Comparison of ENCODE assay signal across 7 mouse cellular contexts in genomic region chr16:32939716-32940115, GRCm38 (mm10). TPM values are rescaled to one million over a fixed set of nuclear protein-coding genes. Genes with fewer than 3 reads are reported as not detected.
DNase-seq lines count a peak whose midpoint lies in the region; ATAC-seq and TF ChIP-seq lines count a peak whose summit lies in the region.
"Not testable (repeated sequence)": the region's sequence is repeated elsewhere in the genome, so short reads cannot be mapped to it uniquely, and the experiment has no call there.

No protein-coding gene starts in this region.

- ATAC-seq in heart, embryonic 13.5 days (ENCODE audit: extremely low read depth, insufficient number of reproducible peaks, low FRiP score, low TSS enrichment); intestine, embryonic 14.5 days (replicated peaks; ENCODE audit: low FRiP score, low TSS enrichment, low read depth): not testable (repeated sequence)

- peak overlapping the region; percentile 71 for H3K27ac ChIP-seq in gastrocnemius, adult 2 months
- not testable (repeated sequence) for H3K27ac ChIP-seq in heart, embryonic 13.5 days (replicated peaks); intestine, embryonic 14.5 days (ENCODE audit: low read depth)

- intact Hi-C loops in gastrocnemius, adult 2 months (cut with DNase I) = not testable (repeated sequence)

- H3K79me2 ChIP-seq in myocyte (ENCODE audit: control insufficient read depth, insufficient read depth) = peaks cover 64% of the 10 kb centered on the region

- not testable (repeated sequence) for H3K36me3 ChIP-seq in heart, embryonic 13.5 days; intestine, embryonic 14.5 days (ENCODE audit: control insufficient read depth, insufficient read depth, low read length); myocyte (ENCODE audit: control insufficient read depth, insufficient read depth)

- H3K4me1 ChIP-seq in heart, embryonic 13.5 days = peaks cover 27% of the 10 kb centered on the region
- H3K4me1 ChIP-seq in intestine, embryonic 14.5 days (replicated peaks; ENCODE audit: control insufficient read depth, insufficient read depth, low read length) = not testable (repeated sequence)

- not testable (repeated sequence) for H3K27me3 ChIP-seq in heart, embryonic 13.5 days (replicated peaks); intestine, embryonic 14.5 days (replicated peaks; ENCODE audit: control insufficient read depth, insufficient read depth, low read length); myocyte (ENCODE audit: control insufficient read depth, insufficient read depth, insufficient read length)

- not testable (repeated sequence) for H3ac ChIP-seq in myocyte (ENCODE audit: control insufficient read depth, insufficient read length)

- not testable (repeated sequence) for H3K9ac ChIP-seq in heart, embryonic 13.5 days; intestine, embryonic 14.5 days (ENCODE audit: low read length)

- H3K4me2 ChIP-seq in heart, embryonic 13.5 days = 0 out of 2 replicates have a peak overlapping the region, but pooled peaks have one; percentile 24
- not testable (repeated sequence) for H3K4me2 ChIP-seq in intestine, embryonic 14.5 days (ENCODE audit: low read length)
- H3K4me2 ChIP-seq in myocyte (ENCODE audit: low read depth) = peak overlapping the region; percentile 49

- 0 out of 2 replicates have a peak overlapping the region, but pooled peaks have one; percentile 29 for H3K4me3 ChIP-seq in gastrocnemius, adult 2 months
- H3K4me3 ChIP-seq in heart, embryonic 13.5 days; intestine, embryonic 14.5 days (ENCODE audit: low read depth, low read length); myocyte: not testable (repeated sequence)

- not testable (repeated sequence) for TF ChIP-seq CTCF in gastrocnemius, adult 2 months (IDR thresholded peaks at IDR 0.05)

- not testable (repeated sequence) for H3K9me3 ChIP-seq in heart, embryonic 13.5 days; intestine, embryonic 14.5 days (ENCODE audit: control insufficient read depth, low read length)

- peak; percentile 8 for DNase-seq in MEL-GATA-1-ER (ENCODE audit: extremely low read depth, low read depth)
- peak; percentile 12 for DNase-seq in adrenal gland, postnatal 14 days
- DNase-seq in gastrocnemius, adult 2 months = not testable (repeated sequence)
- DNase-seq in intestine, embryonic 14.5 days (ENCODE audit: low spot score) = peak; percentile 12
- peak; percentile 12 for DNase-seq in lung, postnatal 25 days (ENCODE audit: low spot score)

- 80% methylated on average over 4 of the region's 4 CpGs for WGBS in heart, embryonic 13.5 days
- WGBS in intestine, embryonic 14.5 days = 86% methylated on average over 4 of the region's 4 CpGs

- not testable (repeated sequence) for TF ChIP-seq POLR2A in myocyte (IDR thresholded peaks at IDR 0.05; ENCODE audit: insufficient read length, low read depth)

TF ChIP-seq in myocyte, 11 proteins besides CTCF, POLR2A, EP300 and RAD21:
- TF ChIP-seq MYOG (IDR thresholded peaks at IDR 0.05; ENCODE audit: control insufficient read depth in 1 of 3, insufficient read depth in 1 of 3, insufficient read length in 2 of 3, low read depth in 2 of 3) (peak in 1 of 3 experiments; percentile 47), MYOD1 (IDR thresholded peaks at IDR 0.05; ENCODE audit: control insufficient read depth in 1 of 3, insufficient read length in 2 of 3, low read depth in 2 of 3) (peak; percentile 5 to 57 (median 10))

RNA-seq across cellular contexts. Expression of gene Lrch3, which starts 25.8 kb away (rescaled TPM):
- total RNA-seq in adrenal gland, postnatal 14 days (2021) = 32.6 and 36.3 TPM in 2 replicates
- total RNA-seq in gastrocnemius, adult 2 months (2021) = 10 to 100 TPM; 14.1 to 16.0 TPM
- polyA plus RNA-seq in heart, embryonic 13.5 days (2015; fragmentation: Nextera tagmentation; extraction: Ambion mirVana) = 14.2 and 16.4 TPM in 2 replicates
- 22.1 and 22.7 TPM in 2 replicates for polyA plus RNA-seq in intestine, embryonic 14.5 days (2014; fragmentation: Nextera tagmentation; extraction: Ambion mirVana)
- 9.0 TPM for polyA plus RNA-seq in myocyte (2012; fragmentation: generic; extraction: Trizol)
